Mouse (Mus musculus) erythroid progenitor cell, adult 5-6 weeks (primary cell): ENCODE results near the gene Tiam1. TPM values are rescaled to one million over a fixed set of nuclear protein-coding genes. Genes with fewer than 3 reads are reported as not detected.

Source experiments
- ATAC-seq: replicated peaks from 2 replicates; pipeline ENCODE4 v1.8.0; 2016; ENCODE audit warnings: moderate number of reproducible peaks, mild to moderate bottlenecking, moderate TSS enrichment, inconsistent platforms; ENCODE audit not compliant: poor library complexity, low FRiP score, severe bottlenecking
- total RNA-seq, 2 experiments: library from RNA; stranded (forward) in 1 of 2; stranded (reverse) in 1 of 2; fragments of 150-400 nt in 1 of 2; fragments of 186-747, 209-891 nt in 1 of 2; gene quantifications; 2 replicates each; pipeline versions ENCODE4 v1.2.3 to v1.2.4; 2015 to 2017; ENCODE audit warnings: low replicate concordance in 2 of 2

Gene Tiam1
- total RNA-seq, 2 experiments from 2014 or later = 7.5 to 28.4 TPM

DNA sequence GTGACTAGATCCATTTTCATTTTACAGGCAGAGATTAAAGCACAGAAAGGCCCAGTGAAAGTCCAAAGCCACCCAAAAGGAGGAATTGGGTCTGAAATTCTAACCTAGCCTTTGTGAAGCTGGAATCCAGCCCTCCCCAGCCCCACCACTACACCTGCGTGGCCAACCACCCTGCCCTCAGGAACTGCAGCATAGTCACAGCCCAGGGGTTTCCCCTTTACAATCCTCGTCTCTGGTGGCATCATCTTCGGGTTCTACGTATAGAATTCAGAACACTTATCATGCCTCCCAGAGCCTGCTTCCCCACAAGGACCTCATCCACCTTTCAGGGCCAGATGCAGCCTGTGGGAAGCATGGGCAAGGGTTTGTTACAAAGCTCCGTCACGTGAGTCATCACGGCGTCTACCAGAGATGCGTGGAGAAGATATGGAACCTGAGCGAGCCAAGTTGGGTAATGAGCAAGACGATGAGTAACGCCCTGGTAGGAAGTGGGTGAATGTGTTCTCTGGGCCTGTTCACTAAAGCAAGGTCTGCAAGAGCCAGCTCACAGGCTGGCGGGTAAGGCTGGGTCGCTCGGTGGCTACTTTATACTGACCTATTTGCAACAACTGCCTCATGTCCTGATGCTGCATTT, 170.6 kb downstream of the Tiam1 start:
- ATAC-seq = no peak

DNA sequence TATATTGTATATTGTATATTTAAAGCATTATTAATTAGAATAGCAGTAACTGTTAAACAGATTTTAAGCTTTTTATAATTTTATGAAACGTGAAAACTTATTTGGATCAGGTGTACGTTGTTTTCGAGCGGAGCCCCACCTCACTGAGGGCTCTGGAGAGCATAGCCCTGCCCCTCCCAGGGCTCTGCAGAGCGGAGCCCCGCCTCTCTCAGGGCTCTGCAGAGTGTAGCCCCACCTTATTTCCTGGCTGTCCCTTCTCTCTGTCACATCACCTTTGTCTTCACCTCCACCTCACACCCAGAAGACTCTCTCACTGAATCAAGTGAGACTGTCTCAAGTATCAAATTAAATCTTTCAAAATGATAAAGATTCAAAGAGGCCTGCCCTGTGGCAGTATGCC, 171.6 kb downstream of the Tiam1 start:
- no peak for ATAC-seq

DNA sequence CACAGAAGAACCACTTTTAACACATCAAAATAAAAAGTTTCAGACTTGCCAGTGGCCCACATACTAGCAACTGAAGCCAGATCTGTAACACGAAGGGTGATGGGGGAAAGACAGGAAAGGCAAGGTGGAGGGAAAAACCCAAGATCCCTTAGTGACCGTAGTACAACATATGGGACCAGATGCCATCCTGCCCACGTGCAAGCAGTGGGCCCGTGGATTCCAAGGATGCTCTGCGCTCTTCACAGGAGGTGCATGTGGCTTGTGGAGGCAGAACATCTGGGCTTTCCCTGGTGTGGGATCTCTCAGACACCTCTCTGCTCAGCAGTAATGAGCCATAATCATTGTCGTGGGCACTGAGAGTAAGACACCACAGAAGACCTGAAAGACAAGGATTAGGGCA, 175.5 kb downstream of the Tiam1 start:
- ATAC-seq = no peak

DNA sequence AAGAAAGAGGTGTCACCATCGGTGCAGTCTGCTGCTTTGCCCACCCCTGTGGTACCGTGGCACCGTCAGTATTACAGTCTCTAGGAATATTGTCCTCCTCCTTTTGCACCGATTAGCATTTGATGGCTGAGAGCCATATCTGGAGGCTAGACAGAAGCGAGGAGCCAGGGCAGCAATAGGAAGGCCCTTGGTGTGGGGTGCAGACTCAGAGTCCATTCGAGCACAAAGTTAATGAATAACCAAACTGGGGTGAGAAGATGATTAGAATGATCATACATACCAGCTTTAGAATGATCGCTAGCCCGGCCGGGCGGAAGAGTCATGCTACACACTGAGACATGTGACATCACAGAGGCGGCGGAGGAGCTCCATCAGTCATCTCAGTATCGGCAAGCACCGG, 180.7 kb downstream of the Tiam1 start:
- ATAC-seq = no peak

DNA sequence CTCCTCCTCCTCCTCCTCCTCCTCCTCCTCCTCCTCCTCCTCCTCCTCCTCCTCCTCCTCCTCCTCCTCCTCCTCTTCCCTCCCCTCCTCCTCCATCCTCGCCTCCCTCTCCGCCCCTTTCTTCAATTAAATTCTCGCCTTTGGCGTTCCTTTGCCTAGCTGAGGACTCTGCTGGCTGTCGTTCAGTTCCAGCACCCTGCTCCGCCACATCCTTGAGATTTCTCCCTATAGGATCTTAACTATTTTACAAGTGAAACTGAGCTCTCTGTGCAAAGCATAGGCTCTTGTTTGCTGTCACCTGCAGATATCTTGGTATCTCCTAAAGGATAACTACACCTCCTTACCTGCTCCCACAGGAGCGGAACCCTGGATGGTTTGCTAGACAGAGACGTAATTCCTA, 182.7 kb downstream of the Tiam1 start:
- no peak for ATAC-seq

DNA sequence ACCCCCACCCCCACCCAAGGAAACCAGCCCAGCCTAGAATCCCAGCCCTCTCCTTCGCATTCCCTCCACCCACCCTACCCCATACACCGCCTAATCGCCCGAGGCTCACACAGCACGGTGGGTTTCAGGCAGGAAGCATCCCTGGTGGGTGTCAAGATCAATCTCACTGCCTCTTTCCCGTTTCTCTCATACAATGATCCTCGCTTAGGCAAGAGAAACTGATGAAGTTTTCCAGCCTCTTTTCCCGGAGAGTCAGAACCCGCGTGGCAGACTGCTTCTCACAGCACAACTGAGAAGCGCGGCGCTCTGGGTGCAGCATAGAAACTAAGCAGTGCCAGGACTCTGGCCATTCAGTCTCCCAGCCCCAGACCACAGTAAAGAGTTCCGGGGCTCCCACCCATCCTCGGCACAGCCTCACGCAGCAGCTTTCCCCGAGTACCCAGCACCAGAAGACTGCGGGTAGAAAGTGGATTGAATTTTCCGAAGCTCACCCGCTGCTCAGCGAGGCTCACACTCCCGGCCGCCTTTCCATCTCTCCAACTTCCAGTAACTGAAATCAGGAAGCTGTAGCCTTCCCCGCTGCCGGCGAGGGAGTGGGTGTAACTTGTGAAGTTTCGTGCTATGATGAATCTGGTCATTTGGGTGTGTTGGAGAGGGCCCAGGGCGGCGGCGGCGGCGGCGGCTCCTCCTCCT, 183.2 kb downstream of the Tiam1 start:
- ATAC-seq = no peak

DNA sequence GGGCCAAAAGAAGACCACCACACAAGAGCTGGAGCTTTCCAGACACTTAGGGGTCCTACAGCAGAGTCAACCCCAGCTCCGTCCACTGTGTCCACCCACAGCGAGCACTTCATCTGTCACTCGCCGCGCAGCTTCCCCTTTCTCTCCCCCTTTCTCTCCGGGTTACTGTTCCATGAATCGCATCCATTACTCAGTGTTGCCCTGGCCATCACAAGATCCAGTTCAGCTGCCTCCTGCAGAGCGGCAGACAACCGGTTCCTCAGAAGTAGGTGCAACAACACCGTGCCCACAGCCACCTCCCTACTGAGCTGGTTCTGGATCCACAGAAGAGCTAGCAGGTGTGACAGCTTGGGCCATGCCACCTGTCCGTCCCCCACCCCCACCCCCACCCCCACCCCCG, 184.6 kb downstream of the Tiam1 start:
- no peak for ATAC-seq

DNA sequence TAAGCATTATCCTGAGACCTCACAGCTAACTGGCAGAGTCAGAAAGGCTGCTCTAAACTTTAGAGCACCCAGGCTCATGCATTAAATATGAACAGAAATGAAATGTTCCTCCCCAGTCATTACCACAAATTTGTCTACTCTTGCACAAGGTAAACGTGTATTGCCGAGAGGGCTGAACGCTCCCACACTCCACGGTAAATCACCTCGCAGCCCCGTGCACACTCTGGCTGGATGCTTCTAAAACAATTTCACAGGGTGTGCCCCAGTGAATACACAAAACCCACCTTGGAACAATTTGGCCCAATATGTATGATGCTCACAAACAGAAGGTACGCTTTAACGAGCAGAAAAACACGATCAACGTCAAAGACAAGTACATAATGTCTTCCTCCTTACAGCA, 185.5 kb downstream of the Tiam1 start:
- ATAC-seq = no peak

DNA sequence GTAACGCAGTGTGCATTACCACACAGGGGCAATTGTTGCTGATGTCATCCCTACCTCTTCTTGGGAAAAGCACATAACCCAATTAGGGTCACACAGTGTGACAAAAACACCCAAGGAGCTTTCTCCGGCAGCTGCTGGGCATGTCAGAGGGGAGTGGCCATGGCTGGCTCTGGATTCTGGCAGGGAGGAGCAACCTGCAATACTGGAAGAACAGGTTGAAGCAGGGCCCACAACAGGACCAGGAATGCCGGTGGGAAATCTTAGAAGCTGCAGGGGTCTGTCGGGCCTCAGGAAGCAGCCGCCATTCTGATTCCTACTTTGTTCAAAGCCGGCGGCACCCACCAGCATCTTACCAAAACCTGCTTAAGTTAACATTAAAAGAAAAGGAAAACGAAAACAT, 189.0 kb downstream of the Tiam1 start:
- no peak for ATAC-seq

DNA sequence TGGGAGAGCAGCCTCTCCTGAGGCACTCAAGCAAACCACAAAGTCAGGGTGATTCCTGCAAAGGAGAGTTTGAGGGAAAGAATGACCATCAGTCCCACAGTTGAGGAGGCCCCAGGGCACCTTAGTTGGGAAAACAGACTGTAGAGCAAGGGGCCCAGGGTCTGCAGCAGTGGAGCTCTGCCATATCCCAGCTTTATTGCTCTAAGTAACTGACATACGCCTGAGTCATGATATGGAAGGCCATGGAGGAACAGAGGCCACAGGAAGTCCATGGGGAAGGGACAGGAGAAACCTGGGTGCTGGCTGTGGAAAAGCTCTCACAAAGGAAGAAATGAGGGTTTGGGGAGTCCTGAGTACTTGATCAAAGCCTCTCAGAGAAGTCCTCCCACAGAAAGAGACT, 189.5 kb downstream of the Tiam1 start:
- no peak for ATAC-seq

DNA sequence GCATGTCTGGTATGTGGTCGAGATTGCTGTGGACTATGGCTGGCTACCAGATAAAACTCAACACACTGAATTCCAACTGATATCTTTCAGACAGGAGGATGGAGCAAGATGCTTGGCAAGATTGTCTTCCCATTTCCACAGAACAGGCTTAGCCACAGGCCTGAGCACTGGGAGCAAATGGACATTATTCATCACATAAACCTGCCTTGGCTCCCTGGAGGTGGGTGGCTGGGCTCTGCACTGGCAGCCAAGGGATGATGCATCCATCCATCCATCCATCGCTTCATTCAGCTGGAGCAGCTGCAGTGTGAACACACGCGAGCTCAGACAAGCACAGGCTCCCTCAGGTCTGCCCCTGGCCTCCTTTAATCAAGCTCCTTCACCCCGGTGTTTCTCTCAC, 190.7 kb downstream of the Tiam1 start:
- ATAC-seq = no peak

DNA sequence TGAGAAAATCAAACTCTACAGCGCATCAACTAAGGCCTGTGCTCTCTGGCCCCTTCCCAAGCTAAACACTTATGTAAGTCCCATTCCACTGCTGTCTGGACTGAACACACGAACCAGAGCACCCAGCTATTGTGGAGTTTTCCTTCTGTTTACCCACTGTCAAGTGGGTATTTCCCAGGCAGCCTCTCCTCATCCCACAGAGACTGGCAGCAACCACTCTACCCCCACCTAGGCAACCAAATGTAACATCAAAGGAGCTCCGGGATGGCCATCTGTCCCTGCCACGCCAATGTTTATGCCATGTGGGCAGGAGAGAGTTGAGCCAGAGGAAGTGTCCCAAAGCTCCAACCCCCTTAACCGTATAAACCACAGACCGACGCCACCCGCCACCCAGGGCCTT, 192.8 kb downstream of the Tiam1 start:
- ATAC-seq = no peak

DNA sequence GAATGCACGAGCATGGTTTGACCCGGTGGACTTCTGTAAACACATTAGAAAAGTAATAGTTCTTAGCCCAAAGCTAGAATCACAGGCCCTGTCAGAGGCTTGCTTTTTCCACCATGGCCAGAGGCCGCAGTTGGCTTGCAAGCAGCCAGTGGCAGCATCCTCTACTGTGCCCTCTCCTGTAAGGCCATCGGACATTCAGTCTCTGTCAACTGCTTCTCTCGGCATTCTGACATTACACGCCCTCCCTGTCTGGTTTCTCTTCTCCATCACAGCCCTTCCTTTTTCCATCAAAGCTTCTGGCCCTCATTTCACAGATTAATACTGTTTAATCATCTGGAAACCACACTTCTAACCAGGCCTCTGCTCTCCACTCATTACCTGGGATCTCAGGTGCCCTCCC, 193.3 kb downstream of the Tiam1 start:
- no peak for ATAC-seq

DNA sequence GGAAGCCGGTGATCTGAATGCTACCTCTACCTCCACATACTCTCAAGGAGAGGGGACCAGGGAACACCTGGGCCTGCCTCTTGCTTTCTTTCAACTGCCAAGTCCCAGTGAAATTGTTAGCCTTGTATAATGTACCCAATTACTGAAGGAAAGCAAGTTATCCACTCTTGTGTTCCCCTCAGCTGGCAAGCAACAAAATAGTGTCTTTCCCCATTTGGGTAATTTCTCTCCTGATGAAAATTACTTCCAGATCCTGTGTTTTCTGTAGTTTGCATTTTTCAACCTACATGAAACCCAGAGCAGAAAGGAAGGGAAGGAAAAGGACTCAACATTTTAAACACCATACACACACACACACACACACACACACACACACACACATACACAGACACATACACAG, 195.5 kb downstream of the Tiam1 start:
- no peak for ATAC-seq

DNA sequence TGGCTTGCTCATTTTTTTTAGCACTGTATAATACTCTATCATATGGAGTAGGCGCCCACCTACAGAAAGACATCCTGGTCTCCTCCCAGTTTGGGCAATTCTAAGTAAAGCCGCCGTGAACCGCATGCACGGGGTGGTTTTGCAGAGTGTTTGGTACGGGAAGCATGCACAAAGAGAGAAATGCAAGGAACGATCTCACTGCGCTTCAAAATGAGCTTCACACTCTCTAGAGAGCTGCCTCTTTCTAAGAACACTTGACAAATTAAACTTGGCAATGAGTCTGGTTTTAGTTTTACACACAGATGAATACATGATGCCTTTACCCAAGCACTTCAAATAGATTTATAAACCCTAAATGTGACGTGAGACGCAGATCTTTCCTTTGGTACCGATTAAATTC, 196.8 kb downstream of the Tiam1 start:
- ATAC-seq = no peak

DNA sequence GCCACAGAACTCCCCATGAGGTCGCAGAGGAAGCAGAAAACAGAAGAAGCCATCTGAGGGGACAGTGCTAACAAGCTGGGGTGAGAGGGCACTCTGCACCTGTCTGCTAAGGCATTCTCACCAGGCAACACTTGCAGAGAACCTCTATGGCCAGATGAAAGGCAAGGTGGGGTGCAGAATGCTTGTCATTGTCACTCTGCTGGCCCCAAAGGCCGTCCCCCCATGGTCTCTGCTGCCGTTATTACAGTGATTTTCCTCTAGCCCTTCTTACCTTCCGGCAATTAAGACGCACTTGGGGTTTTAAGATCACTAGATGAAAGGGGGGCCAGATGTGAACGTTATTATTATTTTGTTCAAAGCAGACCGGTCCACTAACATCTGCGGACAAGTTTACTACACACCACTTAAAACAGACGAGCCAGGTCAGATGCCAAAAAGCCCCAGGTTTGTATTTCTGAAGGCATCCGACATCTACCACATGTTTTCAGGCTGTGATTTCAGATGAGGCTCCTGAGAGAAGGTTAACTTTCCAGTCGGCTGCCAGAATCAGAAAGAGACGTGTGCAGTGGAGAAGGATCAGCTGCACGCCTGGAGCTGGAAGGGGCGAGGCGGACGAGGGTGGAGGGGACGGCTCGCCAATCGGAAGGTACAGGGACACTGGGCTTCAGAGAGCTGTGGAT, 198.8 kb downstream of the Tiam1 start:
- no peak for ATAC-seq

DNA sequence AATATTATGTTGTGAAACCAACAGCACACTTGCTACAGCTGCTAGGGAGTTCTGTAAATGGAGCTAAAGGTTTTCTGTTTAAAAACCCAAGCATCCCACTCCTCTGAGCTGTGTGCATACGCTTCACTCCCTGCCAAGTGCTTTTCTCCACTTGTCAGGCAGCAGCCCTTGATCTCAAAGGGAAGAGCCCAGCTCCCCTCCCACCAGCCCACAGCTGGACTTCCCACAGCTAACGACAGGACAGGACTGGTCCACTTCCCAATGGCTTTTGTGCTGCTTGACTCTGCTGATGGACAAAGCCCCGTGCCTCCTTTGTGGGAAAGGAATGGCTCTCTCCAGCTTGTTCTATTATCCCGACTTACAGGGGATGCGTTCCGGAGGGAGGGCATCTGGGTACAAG, 199.5 kb downstream of the Tiam1 start:
- ATAC-seq = no peak

DNA sequence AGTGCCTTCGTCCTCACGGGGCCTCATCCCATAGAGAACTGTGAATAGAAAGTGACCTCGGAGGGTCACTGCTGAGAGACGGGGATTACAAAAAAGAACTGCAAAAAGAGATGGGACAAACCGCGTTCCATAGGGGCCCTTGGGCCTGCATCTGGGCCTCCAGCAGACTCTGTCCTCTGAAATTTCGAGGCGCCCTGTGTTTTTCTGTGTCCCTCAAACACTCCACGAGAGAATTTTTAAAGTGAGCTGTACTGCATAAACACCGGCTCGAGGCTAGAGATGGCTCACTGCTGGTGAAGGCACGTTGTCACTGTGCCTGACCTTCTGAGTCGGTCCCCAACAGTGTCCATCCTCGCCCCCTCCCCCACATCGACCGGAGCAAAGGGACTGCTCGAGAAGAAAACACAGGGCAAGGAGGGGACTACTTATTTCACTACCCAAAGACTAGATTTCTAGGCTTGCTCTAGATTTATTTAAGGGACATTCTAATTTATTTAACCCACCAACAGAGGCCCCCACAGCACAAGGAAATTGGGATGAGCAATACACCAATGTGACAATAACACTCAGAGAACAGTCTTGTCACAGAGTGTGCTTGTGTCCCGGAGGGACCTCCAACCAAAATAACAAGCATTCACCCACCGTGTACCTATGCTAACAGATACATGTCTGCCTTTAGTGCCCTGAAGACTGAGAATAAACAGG, 200.2 kb downstream of the Tiam1 start:
- ATAC-seq = no peak

DNA sequence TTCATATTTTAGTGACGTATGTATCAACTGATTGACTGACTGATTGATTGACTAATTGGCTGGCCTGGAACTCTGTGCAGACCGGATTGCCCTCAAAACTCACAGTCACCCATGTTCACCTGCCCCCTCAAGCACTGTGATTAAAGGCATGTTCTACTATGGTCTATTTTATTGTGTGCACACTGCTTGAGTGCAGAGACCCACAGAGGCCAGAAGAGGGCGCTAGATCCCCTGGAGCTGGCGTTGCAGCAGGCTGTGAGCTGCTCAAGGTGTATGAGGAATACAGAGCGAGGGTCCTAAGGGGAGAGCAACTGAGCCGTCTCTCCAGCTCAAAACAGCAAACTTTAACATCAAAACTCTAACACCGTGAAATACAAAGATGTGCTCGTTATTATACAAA, 202.9 kb downstream of the Tiam1 start:
- no peak for ATAC-seq

DNA sequence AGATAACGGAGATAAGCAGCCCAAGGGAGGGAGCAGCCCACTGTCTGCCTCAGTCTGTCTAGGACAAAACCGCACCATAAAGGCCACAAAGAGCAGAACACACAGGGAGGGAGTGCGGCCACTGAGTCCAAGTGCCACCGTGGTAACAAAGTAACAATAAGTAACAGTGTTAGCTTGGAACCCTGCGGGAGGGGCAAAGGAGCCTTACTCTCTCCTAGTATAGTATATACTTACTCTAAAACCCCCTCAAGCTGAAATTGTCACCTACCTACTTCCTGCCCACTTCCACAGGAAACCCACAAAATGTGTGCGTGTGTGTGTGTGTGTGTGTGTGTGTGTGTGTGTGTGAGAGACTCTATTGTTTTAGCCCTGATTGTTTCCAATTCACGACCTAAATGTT, 205.3 kb downstream of the Tiam1 start:
- no peak for ATAC-seq

DNA sequence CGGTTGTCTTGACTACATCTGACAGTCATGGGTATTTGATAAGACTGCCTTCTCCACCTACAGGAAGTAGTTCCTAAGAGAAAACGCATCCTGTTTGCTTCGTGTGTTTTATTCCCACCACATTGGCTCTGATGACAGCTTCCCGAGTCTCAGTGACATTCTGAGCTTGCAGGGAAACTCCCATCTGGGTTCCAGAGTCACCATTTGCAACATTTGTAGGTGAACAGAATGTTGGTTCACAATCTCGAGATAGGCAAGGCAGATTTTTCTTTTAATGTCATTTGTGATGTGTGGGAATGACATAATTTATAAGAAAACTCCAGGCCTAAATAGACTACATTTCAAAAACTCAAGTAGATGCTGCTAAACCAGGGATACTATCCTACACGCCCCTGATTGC, 207.0 kb downstream of the Tiam1 start:
- no peak for ATAC-seq
